Mouse (Mus musculus) spleen, postnatal 4 days (tissue): ENCODE measurements around the gene Cpt1b.

Source experiments
- DNase-seq, 2 experiments: peaks; one replicate each; pipeline ENCODE4 v3.0.0; 2022; ENCODE audit warnings: low spot score in 2 of 2

The Cpt1b gene

GRCm38 (mm10) chr15:89425711-89426121, at the start of gene Cpt1b:
TSS of gene Cpt1b (minus strand) at chr15:89425863.
- no peak for DNase-seq

GRCm38 (mm10) chr15:89475293-89475600, 49.6 kb upstream of the Cpt1b start:
- DNase-seq = no peak

GRCm38 (mm10) chr15:89474596-89475292, 49.1 kb upstream of the Cpt1b start:
- DNase-seq = no peak

GRCm38 (mm10) chr15:89473921-89474320, 48.3 kb upstream of the Cpt1b start:
- DNase-seq = no peak

- DNase-seq = no peak
These were observed 47.7 kb upstream of the Cpt1b start for GRCm38 (mm10) chr15:89473370-89473769.

- DNase-seq = no peak
These were observed 45.8 kb upstream of the Cpt1b start for GRCm38 (mm10) chr15:89471476-89471875.

GRCm38 (mm10) chr15:89468577-89468976, 42.9 kb upstream of the Cpt1b start:
- DNase-seq = no peak

GRCm38 (mm10) chr15:89465052-89465451, 39.4 kb upstream of the Cpt1b start:
- no peak for DNase-seq

- DNase-seq = no peak
These were observed 37.9 kb upstream of the Cpt1b start for GRCm38 (mm10) chr15:89463334-89464235.

- DNase-seq = no peak
These were observed 36.5 kb upstream of the Cpt1b start for GRCm38 (mm10) chr15:89462176-89462575.

GRCm38 (mm10) chr15:89461321-89461720, 35.7 kb upstream of the Cpt1b start:
- DNase-seq = no peak

- no peak for DNase-seq
These were observed 34.6 kb upstream of the Cpt1b start for GRCm38 (mm10) chr15:89460298-89460697.

- DNase-seq = no peak
These were observed 34.2 kb upstream of the Cpt1b start for GRCm38 (mm10) chr15:89459821-89460220.

GRCm38 (mm10) chr15:89458942-89459341, 33.3 kb upstream of the Cpt1b start:
- no peak for DNase-seq

GRCm38 (mm10) chr15:89455642-89456041, 30.0 kb upstream of the Cpt1b start:
- DNase-seq = no peak

GRCm38 (mm10) chr15:89454857-89455256, 29.2 kb upstream of the Cpt1b start:
- DNase-seq = no peak

GRCm38 (mm10) chr15:89453865-89454478, 28.3 kb upstream of the Cpt1b start, which contains the start of gene Mapk8ip2:
TSS of gene Mapk8ip2 (plus strand) at chr15:89453913.
- DNase-seq = no peak

GRCm38 (mm10) chr15:89452906-89453864, 27.5 kb upstream of the Cpt1b start:
- peak; percentile 62 to 87 for DNase-seq

GRCm38 (mm10) chr15:89442486-89443070, 16.9 kb upstream of the Cpt1b start:
- no peak for DNase-seq

GRCm38 (mm10) chr15:89435878-89436277, 10.2 kb upstream of the Cpt1b start:
- DNase-seq = no peak

- no peak for DNase-seq
These were observed 8.5 kb upstream of the Cpt1b start for GRCm38 (mm10) chr15:89434136-89434535.
